Mouse (Mus musculus): ENCODE measurements at regions not wholly inside any gene's neighbourhood (a gene's known extent, or its start where the extent isn't known, plus 50 kb on each side); places are given as distances from the start of the nearest gene placed in this dataset.

DNA sequence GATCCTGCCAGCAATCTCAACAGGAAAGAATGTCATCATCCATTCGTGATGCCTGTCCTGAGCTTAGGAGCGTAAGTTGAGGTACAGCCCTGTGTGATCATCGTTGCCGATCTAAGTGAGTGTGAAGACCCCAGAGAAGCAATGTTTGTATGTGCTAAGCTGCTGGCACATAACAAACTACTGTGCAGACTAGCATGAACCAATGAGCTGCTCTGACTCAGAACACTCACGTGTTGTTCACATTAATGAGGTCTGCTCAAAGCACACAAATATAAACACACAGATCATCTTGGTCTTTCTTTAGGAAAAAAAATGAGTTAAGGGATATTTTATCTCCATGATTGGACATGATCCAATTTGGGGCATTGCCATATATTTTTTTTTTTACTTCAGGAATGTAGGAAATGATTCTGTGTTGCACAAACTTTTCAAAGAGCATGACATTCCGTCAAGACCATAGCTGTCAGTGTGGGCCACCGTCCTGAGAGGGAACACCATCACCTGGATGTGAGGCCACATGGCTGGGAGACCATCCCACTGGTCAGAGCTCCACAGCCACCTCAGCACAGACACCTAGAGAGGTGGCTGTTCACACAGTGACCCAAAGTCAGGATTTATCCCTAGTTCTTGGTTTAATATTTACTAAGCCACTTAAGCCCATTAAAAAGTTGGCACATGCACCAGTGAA, 121.2 kb upstream of the Il12b start:
- TF ChIP-seq CTCF (IDR thresholded peaks at IDR 0.05; ENCODE audit: control insufficient read depth, insufficient read depth, insufficient read length) (no peak), MAX (IDR thresholded peaks at IDR 0.05) (no peak), USF1 (IDR thresholded peaks at IDR 0.05; ENCODE audit: low read depth) (no peak)

Data from C2C12 (cell line).